Mouse (Mus musculus) kidney, adult 2 months (tissue): ENCODE data around the gene Zfc3h1.

Experiments used
- CTCF ChIP-seq: fragments of 200-500 bp; conservative IDR thresholded peaks from 2 replicates; pipeline ENCODE4 v1.5.1; 2011; ENCODE audit warnings: low read depth, mild to moderate bottlenecking, control low read depth, low read length, moderate library complexity, mixed read lengths; ENCODE audit not compliant: insufficient read depth, insufficient read length
- POLR2A ChIP-seq: fragments of 200-500 bp; IDR thresholded peaks from one replicate; pipeline ENCODE4 v1.6.1; 2011; ENCODE audit warnings: low read depth, low read length, control low read depth

DNA sequence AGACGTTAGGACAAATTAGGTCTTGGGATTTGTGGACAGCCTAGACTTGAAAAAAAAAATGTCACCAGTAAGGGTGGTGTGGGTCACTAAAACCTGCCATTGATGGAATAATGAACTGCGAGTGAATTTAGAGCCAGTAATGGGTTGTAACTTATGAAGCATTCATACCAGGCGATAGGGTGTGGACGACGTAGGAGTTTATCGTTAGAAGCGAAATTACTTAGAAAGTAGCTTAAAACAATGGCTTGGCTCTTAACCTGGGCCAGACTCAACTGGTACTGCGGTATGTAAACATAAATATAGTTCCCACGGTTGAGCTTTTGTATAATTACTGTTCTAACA lies 22.2 kb upstream of the Zfc3h1 start:
- TF ChIP-seq POLR2A (no peak), CTCF (no peak)
